Mouse (Mus musculus) duodenum, adult 2 months (tissue): ENCODE results near the gene Gm5065. TPM values are rescaled to one million over a fixed set of nuclear protein-coding genes. Genes with fewer than 3 reads are reported as not detected.

Experiments used
- polyA plus RNA-seq: library from polyadenylated mRNA; depleted of rRNA; stranded (reverse); fragments of >200 nt; gene quantifications from 2 replicates; pipeline ENCODE4 v1.2.3, GENCODE M21; 2012; ENCODE audit warnings: low replicate concordance; rRNA removed

Gene Gm5065
- not detected in 2 replicates for polyA plus RNA-seq

DNA sequence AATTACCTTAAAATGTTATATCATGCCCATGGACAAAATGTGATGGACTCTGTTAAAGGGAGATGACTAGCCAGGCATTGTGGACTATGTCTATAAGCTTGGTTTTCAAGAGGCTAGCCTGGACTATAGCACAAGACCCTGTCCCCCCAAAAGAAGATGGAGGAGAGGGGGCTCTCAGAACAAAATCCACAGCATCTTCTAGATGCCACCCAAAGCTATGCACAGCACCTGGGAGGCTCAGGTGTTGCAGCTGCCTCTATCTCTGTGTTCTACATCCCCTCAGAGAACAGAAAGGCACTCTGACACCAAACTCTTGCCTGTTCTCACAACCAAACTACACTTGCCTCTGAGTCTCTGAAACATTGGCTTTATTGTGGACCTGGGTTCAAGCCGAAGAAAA lies at the start of gene Gm5065:
Gm5065 (plus strand) TSS at position 301 of the 400 bp plus-strand sequence.

GRCm38 (mm10) chr7:5350935-5351334 lies 598 bp downstream of the Gm5065 start, which contains the start of gene Nlrp2:
TSS of gene Nlrp2 (minus strand) at chr7:5351035.

Other genes with a start within 250 kb of the Gm5065 start
- gene Rfpl4, start 233.6 kb upstream of the Gm5065 start, polyA plus RNA-seq: not detected in 2 replicates
- 0.21 and 0.47 TPM in 2 replicates for gene Rasl2-9, start 224.6 kb upstream of the Gm5065 start, polyA plus RNA-seq
- not detected in 2 replicates for gene Vmn1r55, start 200.9 kb upstream of the Gm5065 start, polyA plus RNA-seq
- gene Vmn1r56, start 153.8 kb upstream of the Gm5065 start, polyA plus RNA-seq: not detected in 2 replicates
- gene Vmn1r57, start 132.0 kb upstream of the Gm5065 start, polyA plus RNA-seq: not detected in 2 replicates
- not detected in 2 replicates for gene Nlrp2, start 498 bp downstream of the Gm5065 start, polyA plus RNA-seq
- gene Vmn1r58, start 62.9 kb downstream of the Gm5065 start, polyA plus RNA-seq: not detected in 2 replicates
- gene Vmn1r59, start 106.2 kb downstream of the Gm5065 start, polyA plus RNA-seq: not detected in 2 replicates
- gene Vmn2r28, start 143.4 kb downstream of the Gm5065 start, polyA plus RNA-seq: not detected in 2 replicates
- not detected in 2 replicates for gene Vmn1r60, start 196.8 kb downstream of the Gm5065 start, polyA plus RNA-seq